Mouse (Mus musculus) spleen, adult 2 months (tissue): ENCODE measurements at regions not wholly inside any gene's neighbourhood (a gene's known extent, or its start where the extent isn't known, plus 50 kb on each side); places are given as distances from the start of the nearest gene placed in this dataset.

Experiments
- CTCF ChIP-seq: fragments of 200-500 bp; IDR thresholded peaks from 2 replicates; pipeline ENCODE4 v1.5.1; 2011; ENCODE audit warnings: mild to moderate bottlenecking, inconsistent platforms; ENCODE audit not compliant: insufficient read depth, insufficient read length, insufficient replicate concordance; ENCODE audit errors: extremely low read depth
- POLR2A ChIP-seq: fragments of 200-500 bp; IDR thresholded peaks from 2 replicates; pipeline ENCODE4 v1.6.1; 2011; ENCODE audit warnings: low read depth, low read length, inconsistent platforms

DNA sequence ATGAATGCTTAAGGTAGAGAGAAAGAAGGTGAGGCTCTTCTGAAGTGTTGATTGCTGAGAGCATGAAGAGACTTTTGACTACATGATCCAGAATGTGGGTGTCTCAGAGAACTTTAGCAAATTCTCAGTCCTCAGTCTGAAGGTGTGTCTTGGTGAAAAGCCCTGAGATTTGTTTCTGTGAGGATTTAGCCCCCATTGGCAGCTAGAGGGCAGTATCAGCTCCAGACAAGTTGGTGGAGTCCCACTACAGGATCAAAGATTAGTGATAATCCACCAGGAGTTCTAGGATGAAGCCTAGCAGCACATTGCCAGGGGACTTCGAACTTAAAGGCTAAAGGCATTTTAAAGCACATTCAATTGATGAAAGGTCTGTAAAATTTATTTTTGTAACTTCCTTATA lies 269.8 kb downstream of the Etv1 start:
- TF ChIP-seq CTCF (no peak), POLR2A (no peak)
